Mouse (Mus musculus): ENCODE measurements at regions not wholly inside any gene's neighbourhood (a gene's known extent, or its start where the extent isn't known, plus 50 kb on each side); places are given as distances from the start of the nearest gene placed in this dataset.
A peak's percentile ranks its signal among the peaks of the same experiment; 100 is the strongest.
"Not testable (repeated sequence)": the region's sequence is repeated elsewhere in the genome, so short reads cannot be mapped to it uniquely, and the experiment has no call there.

DNA sequence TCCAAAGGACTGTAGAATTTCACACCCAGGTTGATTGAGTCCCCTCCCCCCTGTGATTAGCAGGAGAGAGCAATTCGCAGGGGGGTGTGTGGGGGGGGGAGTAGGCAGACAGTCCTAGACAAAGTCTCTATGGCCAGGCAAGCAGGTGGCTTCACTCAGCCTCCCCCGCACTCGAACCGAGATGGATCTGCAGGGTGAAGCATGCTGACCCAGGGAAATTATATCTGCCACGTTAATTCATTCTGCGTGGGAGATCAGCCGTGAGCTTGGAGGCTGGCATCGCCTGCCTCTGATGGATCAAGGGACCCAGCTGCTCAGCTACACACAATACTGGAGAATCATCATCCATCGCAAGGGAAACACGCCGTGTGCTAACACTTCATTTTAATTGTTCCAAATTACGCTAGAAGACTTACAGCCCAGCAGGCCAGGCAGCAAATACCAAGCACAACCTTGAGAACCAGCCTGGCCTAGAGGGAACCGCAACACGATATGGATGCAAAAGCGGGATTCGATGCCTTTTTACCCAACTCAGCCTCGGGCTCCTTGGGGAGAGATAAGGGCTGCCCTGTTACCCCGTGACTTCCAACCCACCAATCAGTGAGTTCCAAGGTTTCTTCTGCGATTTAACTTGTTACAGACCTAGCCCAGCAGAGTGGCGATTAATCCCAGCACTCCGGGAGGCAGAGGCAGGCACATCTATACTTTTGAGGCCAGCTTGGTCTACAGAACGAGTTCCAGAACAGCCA lies 137.7 kb upstream of the Top1 start:
- no peak for DNase-seq

DNA sequence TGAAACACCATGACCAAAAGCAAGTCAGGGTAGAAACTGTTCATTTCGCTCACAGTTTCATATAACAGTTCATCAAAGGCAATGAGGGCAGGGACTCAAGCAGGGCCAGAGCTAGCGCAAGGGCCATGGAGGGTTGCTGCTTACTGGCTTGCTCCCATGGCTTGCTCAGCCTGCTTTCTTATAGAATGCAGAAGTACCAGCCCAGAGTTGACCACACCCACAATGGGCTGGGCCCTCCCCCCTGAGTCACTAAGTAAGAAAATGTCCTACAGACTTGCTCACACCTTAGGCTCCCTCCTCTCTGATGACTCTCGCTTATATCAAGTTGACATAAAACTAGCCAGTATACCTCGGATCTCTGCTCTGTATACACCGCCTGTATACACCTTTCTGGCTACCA lies 135.5 kb upstream of the Top1 start:
- DNase-seq, result no peak

DNA sequence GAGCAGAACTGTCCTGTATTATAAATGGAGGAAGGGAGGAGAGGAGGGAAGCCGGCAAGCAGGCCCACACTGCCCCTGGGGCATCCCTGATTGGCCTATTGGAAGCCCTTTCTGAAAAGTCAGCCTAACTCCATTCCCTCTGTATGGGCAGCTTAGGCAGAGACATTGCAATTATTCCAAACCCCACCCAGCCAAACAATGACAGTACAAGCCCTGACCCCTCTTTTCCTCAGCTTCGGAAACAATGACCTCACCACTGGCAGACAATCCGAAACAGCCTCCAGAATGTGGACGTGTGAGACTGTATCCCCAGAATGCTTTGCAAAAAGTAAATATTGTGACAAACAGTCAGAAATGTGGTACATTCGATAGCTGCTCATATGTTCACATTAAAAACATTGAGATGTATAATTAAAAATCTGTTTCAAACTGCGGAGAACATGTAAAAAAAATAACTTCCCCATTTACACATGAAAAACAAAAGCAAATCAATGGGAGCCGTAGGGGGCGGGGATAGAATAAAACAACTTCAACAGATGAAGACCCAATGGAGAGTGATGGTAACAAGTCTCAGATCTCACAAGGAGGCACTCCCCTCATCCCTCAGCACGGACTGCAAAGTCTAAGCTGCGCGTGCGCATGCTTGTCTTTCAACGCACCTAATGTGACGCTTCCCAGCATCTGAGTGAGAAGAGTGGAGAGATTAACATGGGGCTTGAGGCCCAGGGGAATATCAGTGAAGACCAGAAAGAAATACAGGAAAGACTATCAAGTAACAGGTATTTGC lies 134.9 kb upstream of the Top1 start:
- peak; percentile 23 for DNase-seq

DNA sequence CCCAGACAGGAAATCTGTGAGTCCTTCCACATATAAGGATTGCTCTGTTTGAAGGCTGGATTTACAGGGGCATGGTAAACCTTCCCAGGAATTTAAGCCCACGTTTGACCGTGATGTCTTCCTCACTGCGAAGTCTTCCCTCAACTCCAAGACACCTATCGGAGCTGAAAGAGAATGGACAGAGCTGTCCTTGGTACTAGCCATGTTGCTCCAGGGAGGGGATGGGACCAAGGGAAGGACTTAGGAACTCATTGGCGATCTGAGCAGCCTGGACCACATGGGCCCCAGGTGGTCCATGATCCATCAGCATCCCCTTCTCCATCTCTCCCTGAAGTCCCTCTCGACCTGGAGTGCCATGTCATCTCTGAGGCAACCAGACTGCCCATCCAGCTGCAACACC lies 130.1 kb upstream of the Top1 start:
- no peak for DNase-seq

DNA sequence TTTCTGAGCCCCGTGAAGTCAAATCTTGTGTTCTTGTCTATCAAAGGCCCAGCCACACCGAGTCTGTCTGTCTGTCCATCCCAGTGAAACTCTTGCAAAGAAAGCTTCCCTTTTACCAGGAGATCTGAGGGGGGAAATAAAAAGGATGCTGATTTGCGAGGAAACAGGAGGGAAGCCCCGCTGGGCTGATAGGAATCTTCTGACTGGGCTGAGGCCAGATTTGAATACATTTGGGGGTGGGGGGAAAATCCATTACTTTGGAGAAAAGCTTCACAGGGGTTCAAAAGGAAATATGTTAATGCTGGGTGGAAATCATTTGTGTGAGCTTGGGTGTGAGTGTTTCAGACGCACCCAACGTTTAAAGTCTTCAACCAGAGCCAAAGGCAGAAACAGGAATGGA lies 129.2 kb upstream of the Top1 start:
- DNase-seq, result no peak

DNA sequence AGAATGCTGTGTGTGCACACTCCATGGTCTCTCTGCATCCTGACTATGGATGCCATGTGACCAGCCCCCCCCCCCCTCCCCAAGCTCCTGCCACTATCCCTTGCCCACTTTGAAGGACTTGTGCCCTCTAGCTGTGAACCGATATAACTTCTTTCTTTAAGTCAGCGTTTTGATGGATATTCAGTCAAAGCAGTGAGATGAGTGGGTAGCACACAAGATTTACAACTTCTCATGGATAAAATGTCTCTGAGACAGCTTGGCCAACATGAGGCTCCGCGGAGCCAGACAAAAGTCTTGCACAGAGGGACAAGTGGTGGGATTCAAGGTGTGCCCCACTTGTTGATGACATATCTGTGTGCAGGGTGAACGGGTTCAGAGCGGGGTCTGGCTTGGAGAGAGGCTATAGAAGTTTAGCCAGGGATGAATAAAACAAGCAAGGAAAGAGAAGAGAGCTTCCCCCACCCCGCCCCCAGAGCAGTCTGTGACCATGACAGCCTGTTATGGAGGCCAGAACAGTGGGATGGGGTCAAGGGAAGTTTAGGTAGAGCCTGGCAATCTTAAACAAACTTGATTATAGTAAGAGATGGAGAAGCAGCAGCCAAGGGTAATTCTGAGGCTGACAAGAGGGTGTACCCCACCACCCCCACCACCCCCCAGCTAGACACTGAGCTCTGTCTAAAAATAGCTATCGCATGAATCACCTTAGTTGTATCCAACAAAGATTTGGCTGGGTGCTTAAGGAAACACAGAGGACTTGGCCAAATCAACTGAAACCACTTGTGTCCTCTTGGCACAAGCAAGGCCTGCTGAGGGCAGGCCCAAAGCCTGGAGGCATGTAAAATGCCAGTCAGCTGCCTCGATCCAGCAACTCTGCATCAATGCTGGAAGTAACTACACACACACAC lies 120.1 kb upstream of the Top1 start:
- DNase-seq, result no peak

DNA sequence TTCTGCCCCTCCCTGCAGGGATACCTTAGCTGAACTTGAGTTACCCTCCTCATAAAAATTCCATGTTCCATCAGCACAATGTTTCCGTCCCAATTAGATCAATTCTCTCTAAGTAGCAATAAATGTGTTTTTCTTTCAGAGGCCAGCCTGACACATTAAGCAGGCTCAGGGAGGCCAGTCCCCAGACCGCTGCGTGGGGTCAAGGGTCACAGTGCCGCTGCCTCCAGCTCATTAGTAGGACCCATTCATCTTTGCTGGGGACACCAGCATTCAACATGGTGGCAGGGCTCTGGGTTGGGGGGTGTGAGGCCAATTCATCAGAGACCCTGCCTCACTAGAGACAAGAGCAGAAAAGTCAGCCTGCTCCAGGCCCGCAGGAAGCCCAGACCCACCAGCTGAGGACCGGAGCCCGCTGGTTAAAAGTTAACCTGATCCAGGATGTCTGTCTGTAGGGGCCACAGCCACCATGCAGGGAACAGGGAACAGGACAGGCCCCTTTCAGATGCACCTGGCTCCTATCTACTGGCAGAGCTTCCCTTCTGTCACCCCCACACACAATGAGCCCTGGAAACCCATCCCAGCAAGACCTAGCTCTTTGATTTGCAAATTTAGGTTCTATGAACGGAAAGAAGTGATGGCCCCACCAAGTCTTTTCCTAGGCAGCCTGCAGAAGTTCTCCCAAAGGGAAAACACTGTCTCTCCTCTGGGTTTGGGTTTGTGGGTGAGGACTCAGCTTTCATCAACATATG lies 119.1 kb upstream of the Top1 start:
- DNase-seq, result no peak

DNA sequence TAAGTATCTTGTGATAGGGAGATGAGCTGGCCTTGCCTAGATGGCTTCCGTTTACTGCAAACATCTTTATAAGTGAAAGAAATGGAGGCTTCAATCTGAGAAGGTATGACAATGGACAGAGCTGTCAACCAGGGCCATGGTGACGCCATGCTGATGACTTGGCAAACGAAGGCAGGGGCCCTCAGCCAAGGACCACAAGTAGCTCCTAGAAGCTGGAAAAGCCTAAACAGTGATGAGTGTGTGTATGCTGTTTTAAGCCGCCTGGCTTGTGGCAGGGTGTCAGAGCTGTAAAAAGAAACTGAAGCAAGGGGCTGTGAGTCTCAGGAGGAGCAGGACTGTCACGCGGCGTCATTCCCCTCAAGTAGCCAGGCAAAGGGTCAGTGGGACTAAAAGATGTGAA lies 116.4 kb upstream of the Top1 start:
- DNase-seq, result no peak

DNA sequence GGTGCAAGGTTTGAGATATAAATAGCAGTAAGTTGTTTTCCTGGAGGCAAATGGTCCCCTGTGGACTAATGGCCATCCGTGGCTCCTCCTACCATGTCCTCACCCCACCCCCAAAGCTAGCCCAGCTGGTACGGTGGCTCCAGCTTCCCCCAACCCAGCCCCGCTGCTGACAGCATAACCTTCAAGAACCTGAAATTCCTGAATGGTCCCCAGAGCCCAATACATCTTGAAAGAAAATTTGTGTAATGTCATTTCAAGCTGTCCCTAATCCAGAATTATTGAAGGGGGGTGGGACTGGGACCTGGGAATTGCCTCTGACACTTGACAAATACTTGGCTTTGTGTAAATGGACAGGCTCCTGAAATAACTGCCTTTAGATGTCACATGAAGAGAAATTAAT lies 115.3 kb upstream of the Top1 start:
- no peak for DNase-seq

DNA sequence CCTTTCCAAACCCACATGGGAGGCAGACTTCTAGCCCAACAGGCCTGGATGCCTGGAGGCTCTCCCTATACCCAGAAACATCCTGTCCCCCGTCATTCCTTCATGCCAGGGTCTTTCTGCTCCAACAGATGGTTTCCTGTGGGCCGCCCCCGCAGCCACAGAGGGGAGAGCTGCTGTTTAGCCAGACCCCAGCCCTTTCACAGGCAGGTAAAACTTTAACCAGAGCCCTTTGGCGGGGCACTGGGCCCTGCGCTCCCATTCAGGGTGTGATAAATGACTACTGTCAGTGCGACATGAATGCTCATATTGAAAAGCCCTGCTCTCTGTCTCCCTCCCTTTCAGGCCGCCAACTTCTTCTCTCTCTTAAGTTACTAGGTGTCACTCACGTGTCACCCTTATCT lies 108.4 kb upstream of the Top1 start:
- DNase-seq, result no peak

DNA sequence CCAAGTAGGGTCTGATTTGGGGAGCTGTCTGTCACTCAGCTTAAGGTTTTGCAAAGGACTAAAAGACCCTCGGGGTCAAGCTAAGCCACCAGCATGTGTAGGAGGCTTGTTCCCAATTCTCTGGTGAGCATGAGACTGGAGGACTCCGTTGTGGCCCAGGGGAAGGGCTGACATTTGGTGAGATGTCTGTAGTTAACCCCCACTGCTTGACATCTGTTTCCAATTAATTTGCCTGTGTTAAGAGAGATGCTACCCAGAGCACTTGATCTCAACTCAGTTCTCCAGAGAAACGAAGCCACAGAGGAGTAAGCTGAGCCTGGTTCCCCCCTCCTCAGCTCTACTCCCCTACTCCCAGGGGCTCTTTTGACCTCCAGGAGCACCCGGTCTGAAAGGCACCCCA lies 100.2 kb upstream of the Top1 start:
- DNase-seq, result no peak

DNA sequence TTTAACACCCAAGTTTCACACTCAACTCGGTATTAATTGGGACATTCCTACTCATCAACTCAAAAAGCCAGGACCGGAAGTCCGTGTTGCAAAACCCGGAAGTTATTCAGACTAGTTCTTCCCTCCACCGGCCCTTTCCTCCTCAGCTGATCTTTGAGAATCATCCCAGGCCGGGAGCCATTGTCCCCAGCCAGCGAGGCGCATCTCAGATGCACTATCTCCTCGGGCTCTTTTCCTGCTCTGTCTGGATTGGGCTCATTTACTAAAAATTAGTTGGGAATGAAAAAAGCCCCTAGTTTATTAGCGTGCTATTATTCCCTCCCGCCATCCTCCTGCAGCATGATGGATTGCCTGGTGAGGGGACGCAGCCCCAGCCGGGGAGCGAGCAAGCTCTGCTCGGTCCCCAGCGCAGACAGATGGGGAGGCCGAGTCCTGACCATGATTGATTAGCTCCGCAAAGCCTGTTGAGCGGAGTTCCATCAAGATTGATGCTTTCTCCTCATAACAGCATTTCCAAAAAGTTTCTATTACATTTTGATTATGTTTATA lies 93.5 kb upstream of the Top1 start:
- no peak for DNase-seq

DNA sequence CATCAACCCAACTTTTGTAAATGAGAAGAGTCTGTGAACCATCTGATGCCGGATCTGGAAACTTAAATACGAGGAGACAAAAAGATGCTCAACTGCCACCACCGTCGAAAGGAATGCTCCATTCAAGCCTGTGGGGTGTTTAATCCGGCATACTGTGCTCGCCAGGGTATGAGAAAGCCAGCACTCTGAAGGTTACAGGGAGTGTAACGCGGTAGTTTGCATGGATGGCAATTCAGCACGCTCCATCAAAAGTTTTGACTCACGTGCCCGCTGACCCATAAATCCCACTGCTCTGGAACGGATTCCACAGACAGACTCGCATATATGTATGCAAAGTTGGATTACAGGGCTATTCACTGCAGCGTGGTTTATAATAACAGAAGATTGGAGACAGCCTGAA lies 84.0 kb upstream of the Top1 start:
- DNase-seq, result no peak

DNA sequence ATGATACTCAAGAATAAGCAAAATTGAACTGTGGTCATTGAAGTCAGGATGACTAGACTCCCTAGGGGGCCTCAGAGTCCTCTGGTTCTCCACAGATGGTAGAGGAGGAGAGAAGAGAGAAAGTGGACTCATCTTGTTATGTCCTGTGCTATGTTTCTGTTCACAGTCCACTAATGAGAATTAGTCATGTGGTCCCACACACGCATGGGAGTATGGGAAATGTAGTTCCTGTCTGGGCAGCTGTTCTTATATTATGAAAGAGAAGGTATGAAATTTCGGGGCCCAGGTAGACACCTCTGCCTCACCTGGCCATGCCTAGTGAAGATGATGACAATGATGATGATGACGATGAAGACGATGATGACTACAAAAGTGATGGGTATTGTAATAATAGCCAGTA lies 77.9 kb upstream of the Top1 start:
- DNase-seq, result no peak

DNA sequence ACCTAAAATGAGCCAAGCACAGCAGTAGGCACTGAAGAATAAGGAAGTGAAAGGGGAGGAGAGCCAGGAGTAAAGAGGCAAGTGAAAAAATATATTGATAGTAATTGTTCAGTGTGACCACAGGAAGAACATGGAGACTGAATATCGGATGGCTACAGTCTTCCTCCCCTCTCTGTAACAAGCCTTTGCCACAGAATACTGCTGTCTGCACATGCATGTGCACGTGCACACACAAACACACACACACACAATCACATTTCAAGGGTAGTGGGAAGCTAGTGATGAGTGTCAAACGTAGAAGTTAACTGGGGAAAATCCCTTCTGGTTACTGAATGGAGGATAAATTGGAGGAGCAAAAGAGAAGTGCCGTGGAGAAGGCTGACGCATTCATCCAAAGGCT lies 76.2 kb upstream of the Top1 start:
- no peak for DNase-seq

DNA sequence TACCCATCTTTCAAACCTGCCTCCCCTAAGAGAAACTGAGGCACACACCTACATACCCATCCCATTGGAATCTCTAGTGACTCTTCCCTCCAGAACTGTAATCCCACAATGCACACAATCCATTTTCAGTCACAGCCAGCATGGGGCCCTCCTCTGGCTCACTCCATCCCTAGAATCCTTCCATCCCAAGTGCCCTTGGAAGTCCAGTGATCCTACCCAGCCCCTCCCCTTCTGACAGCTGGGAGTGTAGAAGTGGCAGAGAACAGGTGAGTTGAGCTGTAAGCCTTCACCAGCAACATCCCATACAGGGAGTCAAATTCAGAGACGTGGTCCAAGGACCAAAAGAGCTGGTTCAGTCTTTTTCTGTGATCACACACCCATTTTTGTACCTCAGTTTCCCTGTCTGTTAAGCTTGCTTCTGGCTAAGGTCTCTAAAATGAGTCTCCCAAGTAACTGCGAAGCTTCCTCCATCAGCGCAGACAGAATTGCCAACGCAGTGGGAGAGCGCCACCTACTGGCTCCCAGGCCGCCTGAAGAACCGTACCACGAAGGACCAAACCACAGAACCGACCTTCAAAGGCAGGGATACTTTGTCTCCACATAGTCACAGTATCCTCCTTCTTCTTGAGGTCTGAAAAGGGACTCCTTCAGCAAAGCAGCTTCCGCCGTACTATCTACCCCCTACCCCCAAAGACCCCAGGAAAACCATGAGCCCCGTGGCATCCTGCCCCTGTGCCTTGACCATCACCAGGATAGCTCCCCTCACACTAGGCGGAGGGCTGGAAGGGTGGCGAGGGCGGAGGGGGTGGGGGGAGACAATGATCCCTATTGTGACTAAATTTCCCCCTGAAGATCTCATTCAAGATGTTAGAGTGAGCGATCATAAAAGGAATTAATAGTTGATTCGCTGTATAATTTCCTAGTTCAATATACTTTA lies 67.0 kb upstream of the Top1 start:
- peak; percentile 98 for DNase-seq

DNA sequence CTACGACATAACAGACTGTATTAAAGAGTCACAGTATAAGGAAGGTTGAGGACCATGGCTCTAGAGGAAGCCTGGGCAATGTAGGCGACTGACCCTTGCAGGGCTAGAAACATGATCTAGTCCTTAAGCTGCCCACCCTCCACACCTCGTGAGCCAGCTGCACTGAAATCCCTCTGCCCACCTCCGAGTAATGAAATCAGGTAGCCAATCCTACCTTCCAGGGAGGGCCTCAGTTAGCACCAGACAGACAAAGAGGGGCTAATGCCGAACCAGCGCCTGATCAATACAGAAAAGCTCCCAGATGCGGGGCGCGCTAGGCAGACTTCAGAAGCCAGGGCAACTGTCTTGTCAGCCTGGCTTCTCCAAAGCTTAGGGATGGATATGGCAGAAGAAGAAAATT lies 65.4 kb upstream of the Top1 start:
- no peak for DNase-seq

DNA sequence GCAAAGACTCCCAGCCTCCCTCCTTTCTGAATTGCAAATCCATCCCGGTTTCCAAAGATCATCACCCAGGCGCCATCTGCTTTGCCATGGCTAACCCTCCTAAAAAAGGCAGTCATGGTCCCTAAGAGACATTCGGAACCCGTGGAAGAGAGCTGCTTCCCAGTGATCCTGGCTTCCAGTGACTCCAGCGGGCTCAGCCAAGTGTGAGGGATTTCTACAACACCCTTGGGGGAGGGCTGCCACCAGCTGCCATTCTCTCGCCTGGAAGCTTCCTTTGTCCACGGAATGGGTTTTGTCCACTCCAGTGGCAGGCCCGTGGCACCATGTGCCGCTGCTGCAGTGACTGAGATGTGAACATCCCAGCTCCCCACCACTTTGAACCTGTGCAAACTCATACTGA lies 64.7 kb upstream of the Top1 start:
- no peak for DNase-seq

DNA sequence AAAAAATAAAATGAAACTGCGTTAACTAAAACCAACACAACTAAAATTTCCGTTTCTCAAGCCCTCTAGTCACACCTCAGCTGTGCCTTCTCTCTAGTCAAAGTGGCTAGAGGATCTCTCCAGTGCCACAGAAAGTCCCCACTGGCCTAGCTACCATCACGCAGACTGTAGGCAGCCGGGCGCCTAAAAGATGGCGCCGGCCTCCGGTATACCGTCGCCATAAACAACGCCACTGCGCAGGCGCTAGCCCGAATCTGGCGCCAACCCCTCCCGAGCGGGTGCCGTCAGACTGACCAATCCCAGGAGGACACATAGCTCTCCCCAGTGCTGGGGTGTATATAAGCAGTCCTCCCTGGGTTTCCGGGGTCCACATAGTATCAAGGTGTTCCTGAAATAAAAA lies 62.7 kb upstream of the Top1 start:
- DNase-seq, result not testable (repeated sequence)

DNA sequence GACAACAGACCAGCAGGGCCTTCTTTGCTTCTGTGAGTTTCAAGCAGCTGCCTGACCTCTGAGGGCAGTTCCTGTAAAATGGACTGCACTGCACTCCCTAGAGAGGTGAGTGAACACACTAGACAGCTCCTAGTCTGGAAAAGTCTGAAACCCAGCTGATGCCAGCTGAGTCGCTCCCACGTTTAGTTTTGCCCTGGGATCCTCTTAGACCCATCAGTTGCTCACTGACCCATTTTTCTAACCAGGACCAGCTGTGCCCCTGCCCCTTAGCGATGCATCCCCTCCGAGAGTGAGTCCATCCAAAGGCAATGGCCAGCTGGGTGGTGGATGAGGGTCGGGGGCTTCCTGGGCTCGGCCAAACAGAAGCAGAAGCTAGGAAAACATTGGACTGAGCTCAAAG lies 62.2 kb upstream of the Top1 start:
- no peak for DNase-seq

DNA sequence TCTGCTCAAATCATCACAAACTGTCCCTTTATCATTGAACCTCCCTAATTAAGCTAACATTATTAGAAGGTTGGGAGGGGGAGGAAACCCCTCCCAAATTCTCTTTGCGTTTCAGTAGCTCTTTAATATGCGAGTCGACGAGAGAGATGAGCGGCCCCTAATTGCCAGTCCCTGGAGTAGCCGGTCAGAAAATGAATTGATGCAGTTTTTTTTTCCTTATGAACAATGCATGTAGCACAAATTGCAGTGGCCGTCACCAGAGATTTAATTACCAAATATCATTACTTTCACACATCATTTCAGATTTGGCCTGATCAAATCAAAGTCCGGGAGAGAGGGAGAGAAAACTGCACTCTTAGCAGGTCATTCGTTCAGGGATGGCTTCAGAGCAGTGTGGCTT lies 61.1 kb upstream of the Top1 start:
- DNase-seq, result no peak

Measured in right cerebral cortex, postnatal 4 days (tissue).